Mouse (Mus musculus): ENCODE measurements at regions not wholly inside any gene's neighbourhood (a gene's known extent, or its start where the extent isn't known, plus 50 kb on each side); places are given as distances from the start of the nearest gene placed in this dataset.
A peak's percentile ranks its signal among the peaks of the same experiment; 100 is the strongest.

DNA sequence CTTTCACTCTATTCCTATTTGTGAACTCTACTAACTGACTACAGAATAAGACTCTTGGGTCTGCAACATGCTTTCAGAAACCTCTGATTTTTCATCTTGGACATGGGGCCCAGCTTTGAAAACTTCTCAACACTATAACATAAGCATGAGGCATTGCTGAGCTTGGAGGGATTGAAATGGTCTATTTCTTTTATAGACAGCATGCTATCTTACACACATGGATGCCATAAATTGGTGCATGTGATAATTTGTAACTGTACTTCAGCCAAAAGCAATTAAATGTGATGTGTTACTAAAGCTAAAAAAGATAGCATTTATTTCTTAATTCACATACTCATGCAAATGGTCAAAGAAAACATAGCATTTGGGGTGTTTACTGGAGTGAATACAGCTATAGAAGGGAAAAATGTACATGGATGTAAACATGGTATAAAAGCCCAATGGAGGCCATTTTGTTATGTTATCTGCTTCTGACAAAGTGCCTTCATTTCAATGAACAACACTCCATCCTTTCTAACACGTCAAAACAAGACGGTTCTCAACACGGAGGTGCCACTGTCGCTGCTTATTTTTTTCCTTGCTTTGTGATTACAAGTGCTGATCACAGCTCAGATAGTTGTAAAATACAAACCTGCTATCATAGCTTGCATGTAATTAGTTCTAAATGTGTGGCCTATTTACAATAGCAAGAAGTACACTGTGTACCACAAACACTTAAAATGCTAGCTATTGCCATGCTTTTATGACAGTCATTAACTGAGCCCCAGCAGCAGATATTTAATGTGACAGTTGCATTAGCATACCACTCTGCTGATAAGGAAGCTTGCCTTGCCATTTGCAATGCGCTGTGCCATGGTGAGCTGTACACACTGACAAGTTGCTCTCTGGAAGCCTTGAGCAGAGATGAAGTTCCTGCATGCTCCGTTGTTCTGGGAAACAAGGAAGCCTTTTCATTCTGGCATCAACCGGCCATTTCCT is 267.9 kb upstream of the Veph1 start:
- Histone ChIP-seq H3K4me3 (replicated peaks; ENCODE audit: extremely low read depth, low read depth, low read length) (no peak overlapping the region), H3K4me1 (ENCODE audit: control insufficient read depth, insufficient read depth, low read length) (no peaks in the 10 kb centered on the region)
- 52% methylated on average over 7 of the region's 7 CpGs for WGBS
- DNase-seq, result no peak
- TF ChIP-seq POLR2A (IDR thresholded peaks at IDR 0.05; ENCODE audit: borderline replicate concordance, extremely low read depth, low read depth, low read length) (no peak), CTCF (IDR thresholded peaks at IDR 0.05; ENCODE audit: insufficient read depth, low read length) (no peak)

DNA sequence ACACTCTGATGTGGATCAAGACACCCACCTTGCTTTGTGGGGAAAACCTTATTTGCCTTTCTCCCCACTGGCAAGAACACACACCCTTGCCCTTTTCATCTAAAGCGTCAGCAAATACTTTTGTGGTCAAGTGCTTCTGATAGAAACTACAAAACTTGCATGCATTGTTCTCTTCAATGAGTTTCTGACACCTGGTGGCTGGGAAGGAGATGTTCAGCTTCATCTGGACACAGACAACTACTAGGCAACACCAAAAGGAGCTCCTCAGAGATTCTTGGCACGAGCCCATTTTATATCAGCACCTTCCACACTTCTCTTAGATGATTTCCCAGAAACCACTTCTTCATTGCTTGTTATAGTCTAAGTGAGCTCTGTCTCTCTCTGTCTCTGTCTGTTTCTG is 266.7 kb upstream of the Veph1 start:
- Histone ChIP-seq H3K4me3 (replicated peaks; ENCODE audit: extremely low read depth, low read depth, low read length) (no peak overlapping the region), H3K4me1 (ENCODE audit: control insufficient read depth, insufficient read depth, low read length) (no peaks in the 10 kb centered on the region)
- TF ChIP-seq POLR2A (IDR thresholded peaks at IDR 0.05; ENCODE audit: borderline replicate concordance, extremely low read depth, low read depth, low read length) (no peak), CTCF (IDR thresholded peaks at IDR 0.05; ENCODE audit: insufficient read depth, low read length) (no peak)
- DNase-seq, result no peak
- 45% methylated on average over 2 of the region's 2 CpGs for WGBS

- whole genome bisulfite sequencing, result 86% methylated on average over 1 of the region's 1 CpGs
- no peak for DNase-seq
- TF ChIP-seq CTCF (IDR thresholded peaks at IDR 0.05; ENCODE audit: insufficient read depth, low read length) (no peak), POLR2A (IDR thresholded peaks at IDR 0.05; ENCODE audit: borderline replicate concordance, extremely low read depth, low read depth, low read length) (no peak)
These were observed 258.9 kb upstream of the Veph1 start for GRCm38 (mm10) chr3:66555538-66555937.

DNA sequence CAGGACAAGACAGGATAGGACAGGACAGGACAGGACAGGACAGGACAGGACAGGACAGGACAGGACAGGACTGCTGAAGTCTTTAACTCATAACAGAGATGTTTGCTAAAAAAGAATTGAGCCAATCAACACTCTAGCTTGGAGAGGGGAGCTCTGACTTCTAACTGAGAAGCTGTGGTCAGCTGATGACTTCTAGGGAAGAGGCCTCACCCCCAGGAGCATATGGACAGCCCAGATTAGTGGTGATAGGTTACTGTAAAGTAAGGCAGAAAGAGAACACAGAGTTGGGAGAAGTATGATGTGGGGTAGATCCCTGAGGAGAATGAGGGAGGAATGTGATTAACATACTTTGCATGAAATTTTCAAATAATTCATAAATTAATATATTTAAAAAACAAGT is 254.3 kb upstream of the Veph1 start:
- Histone ChIP-seq H3K4me3 (replicated peaks; ENCODE audit: extremely low read depth, low read depth, low read length) (no peak overlapping the region), H3K4me1 (ENCODE audit: control insufficient read depth, insufficient read depth, low read length) (no peaks in the 10 kb centered on the region)
- no peak for DNase-seq
- TF ChIP-seq POLR2A (IDR thresholded peaks at IDR 0.05; ENCODE audit: borderline replicate concordance, extremely low read depth, low read depth, low read length), result no peak
- TF ChIP-seq CTCF (IDR thresholded peaks at IDR 0.05; ENCODE audit: insufficient read depth, low read length), result no peak

More at GRCm38 (mm10) chr3:66555538-66555937, 258.9 kb upstream of the Veph1 start:
- no peak overlapping the region for H3K4me3 ChIP-seq (replicated peaks; ENCODE audit: extremely low read depth, low read depth, low read length)
- H3K4me1 ChIP-seq (ENCODE audit: control insufficient read depth, insufficient read depth, low read length), result no peaks in the 10 kb centered on the region

DNA sequence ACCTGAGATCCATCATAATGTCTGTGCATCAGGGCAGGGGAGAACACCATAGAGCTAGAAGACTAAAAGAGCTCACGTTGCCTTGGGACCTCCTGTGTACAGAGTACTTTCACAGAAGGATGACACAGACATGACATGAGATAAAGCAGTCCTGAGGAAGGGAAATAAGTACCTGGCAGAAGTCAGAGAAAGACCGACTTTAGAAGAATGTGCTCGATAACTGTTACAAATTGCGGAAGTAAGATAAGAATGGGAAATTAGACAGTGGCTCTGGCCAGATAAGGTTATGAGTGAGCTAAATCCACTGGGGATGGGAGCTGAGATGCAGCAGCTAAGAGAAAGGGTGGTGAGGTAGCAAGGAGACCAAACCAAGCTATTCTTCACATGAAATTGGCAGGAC is 249.9 kb upstream of the Veph1 start:
- DNase-seq, result no peak
- 56% methylated on average over 4 of the region's 4 CpGs for WGBS
- TF ChIP-seq CTCF (IDR thresholded peaks at IDR 0.05; ENCODE audit: insufficient read depth, low read length), result no peak
- TF ChIP-seq POLR2A (IDR thresholded peaks at IDR 0.05; ENCODE audit: borderline replicate concordance, extremely low read depth, low read depth, low read length), result no peak

GRCm38 (mm10) chr3:66544139-66544933 is 247.7 kb upstream of the Veph1 start:
- peak; percentile 54 for DNase-seq
- no peak overlapping the region for H3K4me3 ChIP-seq (replicated peaks; ENCODE audit: extremely low read depth, low read depth, low read length)
- 60% methylated on average over 5 of the region's 5 CpGs for WGBS
- no peak for TF ChIP-seq POLR2A (IDR thresholded peaks at IDR 0.05; ENCODE audit: borderline replicate concordance, extremely low read depth, low read depth, low read length)
- TF ChIP-seq CTCF (IDR thresholded peaks at IDR 0.05; ENCODE audit: insufficient read depth, low read length), result no peak
- no peaks in the 10 kb centered on the region; the same call in 1 of the 2 replicates for H3K4me1 ChIP-seq (ENCODE audit: control insufficient read depth, insufficient read depth, low read length)

More for the DNA sequence above, 249.9 kb upstream of the Veph1 start:
- Histone ChIP-seq H3K4me1 (ENCODE audit: control insufficient read depth, insufficient read depth, low read length) (no peaks in the 10 kb centered on the region; the same call in 1 of the 2 replicates), H3K4me3 (replicated peaks; ENCODE audit: extremely low read depth, low read depth, low read length) (no peak overlapping the region)

DNA sequence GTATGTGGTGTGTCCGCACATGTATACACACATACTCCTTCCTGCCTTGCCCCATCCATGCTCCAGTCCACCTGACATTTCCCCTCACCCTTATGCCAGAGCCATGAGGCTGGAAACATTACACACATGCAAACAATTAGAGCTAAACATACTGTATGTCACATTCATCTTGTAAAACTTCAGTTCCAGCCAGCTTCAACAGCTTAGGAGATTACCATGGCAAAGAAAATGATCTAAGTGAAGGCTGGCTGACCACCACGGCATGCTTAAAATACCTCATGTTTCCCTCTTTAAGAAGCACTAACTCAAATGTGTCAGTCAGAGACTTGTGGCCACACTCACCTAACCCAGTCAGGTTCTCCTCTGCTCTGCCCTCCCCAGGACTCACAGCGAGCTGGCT is 246.2 kb upstream of the Veph1 start:
- H3K4me3 ChIP-seq (replicated peaks; ENCODE audit: extremely low read depth, low read depth, low read length), result no peak overlapping the region
- 65% methylated on average over 3 of the region's 3 CpGs for WGBS
- no peak for DNase-seq
- no peak for TF ChIP-seq CTCF (IDR thresholded peaks at IDR 0.05; ENCODE audit: insufficient read depth, low read length)
- TF ChIP-seq POLR2A (IDR thresholded peaks at IDR 0.05; ENCODE audit: borderline replicate concordance, extremely low read depth, low read depth, low read length), result no peak
- no peaks in the 10 kb centered on the region; the same call in 1 of the 2 replicates for H3K4me1 ChIP-seq (ENCODE audit: control insufficient read depth, insufficient read depth, low read length)

- WGBS, result 80% methylated on average over 7 of the region's 7 CpGs
- TF ChIP-seq CTCF (IDR thresholded peaks at IDR 0.05; ENCODE audit: insufficient read depth, low read length) (no peak), POLR2A (IDR thresholded peaks at IDR 0.05; ENCODE audit: borderline replicate concordance, extremely low read depth, low read depth, low read length) (no peak)
- DNase-seq, result no peak
- no peak overlapping the region for H3K4me3 ChIP-seq (replicated peaks; ENCODE audit: extremely low read depth, low read depth, low read length)
- no peaks in the 10 kb centered on the region for H3K4me1 ChIP-seq (ENCODE audit: control insufficient read depth, insufficient read depth, low read length)
These were observed 241.3 kb upstream of the Veph1 start for GRCm38 (mm10) chr3:66537913-66538312.

- Histone ChIP-seq H3K4me1 (ENCODE audit: control insufficient read depth, insufficient read depth, low read length) (no peaks in the 10 kb centered on the region), H3K4me3 (replicated peaks; ENCODE audit: extremely low read depth, low read depth, low read length) (no peak overlapping the region)
- DNase-seq, result no peak
- TF ChIP-seq CTCF (IDR thresholded peaks at IDR 0.05; ENCODE audit: insufficient read depth, low read length) (no peak), POLR2A (IDR thresholded peaks at IDR 0.05; ENCODE audit: borderline replicate concordance, extremely low read depth, low read depth, low read length) (no peak)
- WGBS, result 66% methylated on average over 3 of the region's 3 CpGs
These were observed 240.7 kb upstream of the Veph1 start for GRCm38 (mm10) chr3:66537106-66537893.
